Mouse (Mus musculus) spleen, adult 2 months (tissue): ENCODE results near the gene Ezh1. TPM values are rescaled to one million over a fixed set of nuclear protein-coding genes. Genes with fewer than 3 reads are reported as not detected.

Experiments used
- DNase-seq, 2 experiments: peaks; one replicate each; pipeline versions ENCODE4 v3.0.0 to v3.0.0-alpha.2; 2012 to 2021; ENCODE audit warnings: low spot score in 2 of 2, low read depth in 1 of 2
- H3K27ac ChIP-seq: fragments of 200-500 bp; 2 replicates; pipeline ENCODE4 v1.5.1; 2012; ENCODE audit warnings: low read length, inconsistent platforms; ENCODE audit not compliant: insufficient read depth
- H3K27me3 ChIP-seq: fragments of 200-500 bp; 2 replicates; pipeline ENCODE4 v1.6.1; 2012; ENCODE audit warnings: mild to moderate bottlenecking, moderate library complexity, low read length, inconsistent platforms; ENCODE audit not compliant: control insufficient read depth, insufficient read depth
- H3K36me3 ChIP-seq: fragments of 200-500 bp; 2 replicates; pipeline ENCODE4 v1.6.1; 2012; ENCODE audit warnings: mild to moderate bottlenecking, low read length, inconsistent platforms; ENCODE audit not compliant: control insufficient read depth, insufficient read depth
- H3K4me1 ChIP-seq: fragments of 200-500 bp; 2 replicates; pipeline ENCODE4 v1.6.1; 2011; ENCODE audit warnings: inconsistent platforms; ENCODE audit not compliant: control insufficient read depth, insufficient read depth, insufficient read length
- H3K4me3 ChIP-seq: fragments of 200-500 bp; 2 replicates; pipeline ENCODE4 v1.5.1; 2011; ENCODE audit warnings: mild to moderate bottlenecking, inconsistent platforms; ENCODE audit not compliant: insufficient read depth, insufficient read length; ENCODE audit errors: extremely low read depth
- CTCF ChIP-seq: fragments of 200-500 bp; IDR thresholded peaks from 2 replicates; pipeline ENCODE4 v1.5.1; 2011; ENCODE audit warnings: mild to moderate bottlenecking, inconsistent platforms; ENCODE audit not compliant: insufficient read depth, insufficient read length, insufficient replicate concordance; ENCODE audit errors: extremely low read depth
- POLR2A ChIP-seq: fragments of 200-500 bp; IDR thresholded peaks from 2 replicates; pipeline ENCODE4 v1.6.1; 2011; ENCODE audit warnings: low read depth, low read length, inconsistent platforms
- WGBS: fragments of 180-500 bp; shearing (Covaris S2); methylation state at CpG from one replicate; pipeline ENCODE4 v1.1.7; 2018; 5-methylcytosine and 5-hydroxymethylcytosine counted together
- polyA plus RNA-seq: library from polyadenylated mRNA; depleted of rRNA; stranded (reverse); fragments of >200 nt; gene quantifications from 2 replicates; pipeline ENCODE4 v1.2.3, GENCODE M21; 2012

Ezh1 gene
- polyA plus RNA-seq, 1 experiment = 30.9 TPM

DNA sequence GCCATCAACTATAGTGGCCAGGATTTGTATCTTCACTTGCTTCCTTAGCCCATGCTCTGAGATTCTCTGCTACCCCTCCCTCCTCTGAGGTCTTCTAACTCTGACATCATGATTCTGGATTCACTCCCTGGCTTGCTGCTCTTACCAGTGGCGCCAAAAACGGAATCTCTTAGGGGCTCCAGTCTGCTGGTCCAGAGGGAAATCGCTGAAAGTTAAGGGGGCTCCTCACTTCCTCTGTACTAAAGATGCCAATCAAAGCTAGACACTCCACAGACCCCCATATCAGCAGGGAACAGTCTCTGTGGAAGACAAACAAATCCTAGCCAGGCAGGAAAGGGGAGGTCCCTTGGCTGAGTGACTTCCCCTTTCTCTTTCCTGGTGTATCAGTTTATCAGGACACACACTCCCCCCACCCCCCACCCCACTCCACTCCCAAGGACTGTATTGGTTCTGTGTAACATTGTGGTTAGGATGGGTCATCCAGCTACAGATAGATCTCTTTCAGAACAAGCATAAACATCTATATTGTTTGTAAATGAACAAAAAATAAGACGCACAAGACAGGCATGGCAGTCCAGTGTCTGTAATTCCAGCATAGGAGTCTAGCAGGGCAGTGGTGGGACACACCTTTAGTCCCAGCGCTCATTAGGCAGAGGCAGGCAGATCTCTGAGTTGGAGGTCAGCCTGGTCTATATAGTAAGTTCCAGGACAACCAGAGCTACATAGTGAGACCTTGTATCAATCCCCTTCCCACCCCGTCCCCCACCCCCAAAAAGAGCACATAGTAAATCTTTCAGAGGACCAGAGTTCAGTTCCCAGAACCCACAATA is 6.0 kb upstream of the Ezh1 start:
- Histone ChIP-seq H3K36me3 (no peaks in the 10 kb centered on the region), H3K4me3 (no peak overlapping the region), H3K27me3 (no peaks in the 10 kb centered on the region), H3K27ac (no peak overlapping the region; the same call in 1 of the 2 replicates), H3K4me1 (no peaks in the 10 kb centered on the region)
- 39% methylated on average over 6 of the region's 6 CpGs for WGBS
- TF ChIP-seq POLR2A (no peak), CTCF (no peak)
- DNase-seq = no peak

DNA sequence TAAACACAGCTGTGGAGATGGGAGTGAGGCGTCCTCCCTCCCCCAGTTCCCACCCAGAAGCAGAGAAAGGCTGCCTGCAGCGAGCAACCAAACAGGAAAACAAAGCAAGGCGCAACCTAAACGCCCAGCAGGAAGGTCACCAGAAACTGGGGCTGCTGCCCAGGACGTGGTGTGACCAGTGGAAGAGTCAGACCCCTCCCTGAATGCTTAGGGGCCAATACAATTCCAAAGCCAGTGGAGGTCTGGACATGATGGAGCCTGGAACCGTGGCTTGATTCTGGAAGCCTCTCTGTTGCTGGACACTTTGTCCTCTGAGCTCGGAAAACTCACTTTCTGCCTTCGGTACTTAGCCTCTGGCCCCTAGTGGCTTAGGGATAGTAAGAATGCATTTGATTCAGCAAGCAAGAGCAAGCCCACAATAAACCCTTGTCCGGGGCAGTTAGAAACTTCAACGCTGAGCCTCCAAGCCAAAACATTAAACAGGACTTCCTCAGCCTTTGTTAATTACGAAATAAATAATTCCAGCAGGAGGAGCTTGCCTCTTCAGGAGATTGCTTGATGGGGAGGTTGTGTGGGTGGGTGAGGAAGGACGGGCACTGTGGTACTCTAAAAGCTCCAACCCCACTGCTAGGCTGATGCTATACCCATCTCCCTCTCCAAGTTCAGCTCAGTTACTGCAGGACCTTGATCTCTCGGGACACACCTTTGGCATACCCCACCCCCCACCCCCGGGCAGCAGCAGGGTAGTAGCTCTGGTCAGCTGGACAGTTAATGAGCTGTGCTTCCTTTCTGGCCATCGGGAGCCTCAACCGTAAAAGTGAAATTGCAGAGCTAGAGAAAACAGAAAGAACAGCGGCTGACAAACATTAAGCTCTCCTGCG is 5.0 kb upstream of the Ezh1 start:
- TF ChIP-seq POLR2A = no peak
- TF ChIP-seq CTCF = no peak
- Histone ChIP-seq H3K4me3 (peak overlapping the region; percentile 10; the same call in 1 of the 2 replicates), H3K27ac (peak overlapping the region; percentile 52), H3K27me3 (no peaks in the 10 kb centered on the region), H3K4me1 (peaks cover 3% of the 10 kb centered on the region; the same call in 1 of the 2 replicates), H3K36me3 (no peaks in the 10 kb centered on the region)
- 16% methylated on average over 18 of the region's 18 CpGs for WGBS
- no peak for DNase-seq

DNA sequence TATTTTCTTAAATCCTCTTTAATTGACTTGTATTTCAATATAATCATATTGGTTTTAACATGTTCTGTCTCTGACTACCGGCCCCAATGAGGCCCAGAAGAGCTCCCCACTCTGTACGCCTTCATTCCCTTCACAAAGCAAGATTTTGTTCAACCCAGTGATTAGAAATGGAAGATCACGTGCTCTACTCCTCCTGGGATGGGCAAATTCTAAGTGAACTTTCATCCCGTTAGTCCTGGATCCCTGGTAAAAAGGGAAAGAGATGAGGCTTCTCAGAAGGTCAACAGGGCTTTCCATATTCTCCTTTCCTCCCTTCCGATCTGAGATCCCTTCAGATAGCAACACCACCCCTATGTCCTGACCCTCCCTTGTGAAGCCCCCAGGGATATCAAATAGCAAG is 4.3 kb upstream of the Ezh1 start:
- TF ChIP-seq POLR2A = no peak
- TF ChIP-seq CTCF = no peak
- Histone ChIP-seq H3K27me3 (no peaks in the 10 kb centered on the region), H3K4me3 (no peak overlapping the region), H3K36me3 (no peaks in the 10 kb centered on the region), H3K4me1 (peaks cover 3% of the 10 kb centered on the region; the same call in 1 of the 2 replicates), H3K27ac (peak overlapping the region; percentile 52)
- 84% methylated on average over 5 of the region's 5 CpGs for WGBS
- DNase-seq = no peak

DNA sequence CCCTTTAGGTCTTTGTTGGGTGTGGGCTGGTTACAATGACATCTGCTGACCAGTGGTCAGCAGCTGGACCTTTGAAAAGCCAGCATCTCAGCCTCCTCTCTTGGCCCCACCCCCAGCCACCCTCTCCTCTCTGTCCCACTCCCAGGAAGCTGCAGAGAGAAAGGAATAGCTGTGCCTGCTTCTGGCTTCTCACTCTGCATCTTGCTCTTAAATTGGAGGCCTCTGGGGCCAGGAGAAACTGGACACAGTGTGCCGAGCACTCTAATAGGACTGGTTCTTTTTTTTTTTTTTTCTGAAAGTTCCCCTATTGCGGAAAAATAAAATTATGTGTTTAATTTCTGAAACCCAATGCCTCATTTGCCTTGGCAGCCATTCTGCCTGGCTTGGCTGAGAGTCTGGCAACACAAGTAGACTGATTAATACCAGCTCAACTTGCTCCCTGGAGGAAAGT is 3.8 kb upstream of the Ezh1 start:
- Histone ChIP-seq H3K27me3 (no peaks in the 10 kb centered on the region), H3K27ac (no peak overlapping the region), H3K36me3 (no peaks in the 10 kb centered on the region), H3K4me3 (no peak overlapping the region), H3K4me1 (peaks cover 5% of the 10 kb centered on the region)
- DNase-seq = no peak
- TF ChIP-seq POLR2A (no peak), CTCF (no peak)
- 75% methylated on average over 2 of the region's 2 CpGs for WGBS

DNA sequence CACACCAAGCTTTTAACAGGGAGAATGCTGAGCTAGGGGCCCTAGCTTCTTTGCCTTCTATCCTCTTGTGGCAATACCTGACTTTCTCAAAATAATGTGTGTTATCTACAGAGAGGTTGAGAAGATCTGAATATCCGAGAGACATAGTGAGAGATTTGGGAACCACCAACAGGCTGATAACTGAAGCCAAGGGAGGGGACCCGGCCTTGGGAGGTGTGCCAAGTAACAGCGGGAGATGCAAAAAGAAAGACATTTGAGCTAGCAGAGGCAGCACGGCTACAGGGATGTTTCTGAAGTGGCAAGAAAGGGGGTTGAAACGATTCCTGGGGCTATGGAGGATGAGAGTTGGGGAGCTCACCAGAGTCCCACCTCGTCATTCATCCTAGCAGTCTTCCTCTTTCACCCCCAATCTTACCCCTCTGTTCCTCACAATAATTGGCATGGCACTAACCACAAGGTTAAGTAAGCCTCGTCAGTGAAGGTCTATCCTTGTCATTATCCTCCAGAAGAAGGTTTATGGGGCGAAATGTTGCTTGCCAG is 3.2 kb upstream of the Ezh1 start:
- 62% methylated on average over 8 of the region's 8 CpGs for WGBS
- Histone ChIP-seq H3K27ac (peak overlapping the region; percentile 25; the same call in 1 of the 2 replicates), H3K36me3 (no peaks in the 10 kb centered on the region), H3K4me3 (no peak overlapping the region), H3K4me1 (peaks cover 5% of the 10 kb centered on the region), H3K27me3 (no peaks in the 10 kb centered on the region)
- no peak for DNase-seq
- TF ChIP-seq CTCF = no peak

DNA sequence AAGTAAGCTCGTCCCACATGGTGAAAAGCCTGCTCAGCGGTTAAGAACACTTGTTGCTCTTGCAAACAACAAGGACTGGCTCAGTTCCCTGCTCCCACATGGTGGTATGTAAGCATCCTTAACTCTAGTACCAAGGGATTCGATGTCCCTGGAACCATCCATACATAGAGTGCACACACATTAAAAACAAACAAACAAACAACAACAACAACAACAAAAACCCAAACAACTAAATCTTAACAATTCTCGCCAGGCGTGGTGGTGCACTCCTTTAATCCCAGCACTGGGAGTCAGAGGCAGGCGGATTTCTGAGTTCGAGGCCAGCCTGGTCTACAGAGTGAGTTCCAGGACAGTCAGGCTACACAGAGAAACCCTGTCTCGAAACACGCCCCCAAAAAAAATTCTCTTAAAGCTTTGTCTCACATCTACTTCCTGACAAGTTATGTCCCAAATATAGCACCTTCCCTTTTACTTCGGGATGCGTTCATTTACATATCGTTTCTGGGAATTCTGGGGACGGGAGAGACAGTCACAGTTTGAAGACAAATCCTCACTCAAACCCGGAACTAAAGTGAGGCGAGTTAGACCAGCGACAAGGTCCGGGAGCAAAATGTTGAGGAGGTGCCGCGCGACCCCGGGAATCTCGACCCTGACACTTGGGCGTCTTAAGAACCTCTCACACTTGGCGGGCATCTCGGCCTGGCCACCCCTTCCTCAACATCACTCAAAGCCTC is 765 bp downstream of the Ezh1 start:
- Histone ChIP-seq H3K27me3 (no peaks in the 10 kb centered on the region), H3K4me1 (peaks cover 7% of the 10 kb centered on the region), H3K27ac (peak overlapping the region; percentile 74), H3K4me3 (peak overlapping the region; percentile 95), H3K36me3 (no peaks in the 10 kb centered on the region)
- DNase-seq = no peak
- 20% methylated on average over 25 of the region's 25 CpGs for WGBS
- no peak for TF ChIP-seq POLR2A
- no peak for TF ChIP-seq CTCF
